Mouse (Mus musculus) lung, embryonic 16.5 days (tissue): ENCODE results near the gene Kcna10. TPM values are rescaled to one million over a fixed set of nuclear protein-coding genes. Genes with fewer than 3 reads are reported as not detected.
A peak's percentile ranks its signal among the peaks of the same experiment; 100 is the strongest.

Source experiments
- ATAC-seq: fragments of 200-750 bp; cut with Nextera tagmentation; 2 replicates; pipeline ENCODE4 v1.8.0; 2017; ENCODE audit warnings: low read depth, mild to moderate bottlenecking, moderate library complexity
- H3K27ac ChIP-seq: fragments of 300-500 bp; sonication (generic); 2 replicates; pipeline ENCODE4 v1.5.1; 2014; ENCODE audit warnings: mild to moderate bottlenecking, control low read depth, low read length
- H3K27me3 ChIP-seq: fragments of 300-500 bp; sonication (generic); 2 replicates; pipeline ENCODE4 v1.6.1; 2014; ENCODE audit warnings: low read depth, low read length, mixed read lengths; ENCODE audit not compliant: control insufficient read depth, insufficient read depth
- H3K36me3 ChIP-seq: fragments of 300-500 bp; sonication (generic); 2 replicates; pipeline ENCODE4 v1.6.1; 2014; ENCODE audit warnings: low read length; ENCODE audit not compliant: control insufficient read depth, insufficient read depth
- H3K4me1 ChIP-seq: fragments of 300-500 bp; sonication (generic); replicated peaks from 2 replicates; pipeline ENCODE4 v1.6.1; 2014; ENCODE audit warnings: low read length, mixed read lengths; ENCODE audit not compliant: control insufficient read depth, insufficient read depth
- H3K4me2 ChIP-seq: fragments of 300-500 bp; sonication (generic); 2 replicates; pipeline ENCODE4 v1.6.1; 2014; ENCODE audit warnings: low read depth, low read length, control low read depth
- H3K4me3 ChIP-seq: fragments of 300-500 bp; sonication (generic); 2 replicates; pipeline ENCODE4 v1.5.1; 2014; ENCODE audit warnings: mild to moderate bottlenecking, low read length, control low read depth
- H3K9ac ChIP-seq: fragments of 300-500 bp; sonication (generic); 2 replicates; pipeline ENCODE4 v1.6.1; 2014; ENCODE audit warnings: low read length, control low read depth
- H3K9me3 ChIP-seq: fragments of 300-500 bp; sonication (generic); 2 replicates; pipeline ENCODE4 v1.6.1; 2016; ENCODE audit warnings: low read length; ENCODE audit not compliant: control insufficient read depth
- WGBS: fragments of 180-500 bp; shearing (Covaris S2); extraction: QIAGEN DNeasy Blood & Tissue Kit; methylation state at CpG from one replicate; pipeline ENCODE4 v1.1.7; 2014; 5-methylcytosine and 5-hydroxymethylcytosine counted together
- polyA plus RNA-seq: library from polyadenylated mRNA; unstranded; fragments of >200 nt; fragmentation: Nextera tagmentation; extraction: Ambion mirVana; gene quantifications from 2 replicates; pipeline ENCODE4 v1.2.1, GENCODE M21; 2015

The Kcna10 gene
- polyA plus RNA-seq, 1 experiment from 2014 or later, result not detected

GRCm38 (mm10) chr3:107159859-107160324 lies 23.0 kb upstream of the Kcna10 start:
- ATAC-seq, result peak; percentile 60; the same call in 1 of the 2 replicates
- 1% methylated on average over 17 of the region's 17 CpGs for WGBS

GRCm38 (mm10) chr3:107162741-107163140 lies 20.1 kb upstream of the Kcna10 start:
- Histone ChIP-seq H3K4me3 (no peak overlapping the region), H3K4me1 (no peaks in the 10 kb centered on the region), H3K4me2 (no peak overlapping the region), H3K9ac (no peak overlapping the region), H3K36me3 (no peaks in the 10 kb centered on the region), H3K27ac (no peak overlapping the region), H3K27me3 (peaks cover 3% of the 10 kb centered on the region), H3K9me3 (no peaks in the 10 kb centered on the region)
- no peak for ATAC-seq
- WGBS, result 92% methylated on average over 2 of the region's 2 CpGs

More at GRCm38 (mm10) chr3:107159859-107160324, 23.0 kb upstream of the Kcna10 start:
- Histone ChIP-seq H3K4me1 (no peaks in the 10 kb centered on the region), H3K4me2 (peak overlapping the region; percentile 33), H3K9me3 (no peaks in the 10 kb centered on the region), H3K36me3 (no peaks in the 10 kb centered on the region), H3K27me3 (peaks cover 3% of the 10 kb centered on the region), H3K4me3 (peak overlapping the region; percentile 21), H3K9ac (no peak overlapping the region), H3K27ac (no peak overlapping the region)

GRCm38 (mm10) chr3:107169552-107169951 lies 13.3 kb upstream of the Kcna10 start:
- no peak overlapping the region for H3K9ac ChIP-seq
- WGBS, result 67% methylated on average over 2 of the region's 2 CpGs
- H3K36me3 ChIP-seq, result no peaks in the 10 kb centered on the region
- no peak overlapping the region for H3K27ac ChIP-seq
- H3K4me2 ChIP-seq, result no peak overlapping the region
- no peaks in the 10 kb centered on the region for H3K4me1 ChIP-seq
- H3K4me3 ChIP-seq, result no peak overlapping the region
- no peaks in the 10 kb centered on the region for H3K27me3 ChIP-seq
- H3K9me3 ChIP-seq, result no peaks in the 10 kb centered on the region
- no peak for ATAC-seq

GRCm38 (mm10) chr3:107171964-107172363 lies 10.9 kb upstream of the Kcna10 start:
- H3K4me1 ChIP-seq, result no peaks in the 10 kb centered on the region
- H3K27ac ChIP-seq, result no peak overlapping the region
- no peak overlapping the region for H3K4me3 ChIP-seq
- WGBS, result 67% methylated on average over 3 of the region's 3 CpGs
- H3K27me3 ChIP-seq, result no peaks in the 10 kb centered on the region
- H3K4me2 ChIP-seq, result no peak overlapping the region
- H3K36me3 ChIP-seq, result no peaks in the 10 kb centered on the region
- no peak overlapping the region for H3K9ac ChIP-seq
- H3K9me3 ChIP-seq, result no peaks in the 10 kb centered on the region
- no peak for ATAC-seq

- H3K4me3 ChIP-seq, result no peak overlapping the region
- no peak for ATAC-seq
- no peaks in the 10 kb centered on the region for H3K36me3 ChIP-seq
- H3K27me3 ChIP-seq, result no peaks in the 10 kb centered on the region
- WGBS, result 79% methylated on average over 1 of the region's 1 CpGs
- no peak overlapping the region for H3K9ac ChIP-seq
- H3K4me2 ChIP-seq, result no peak overlapping the region
- H3K27ac ChIP-seq, result no peak overlapping the region
- no peaks in the 10 kb centered on the region for H3K9me3 ChIP-seq
- no peaks in the 10 kb centered on the region for H3K4me1 ChIP-seq
Measured at GRCm38 (mm10) chr3:107172556-107172955, 10.3 kb upstream of the Kcna10 start.

GRCm38 (mm10) chr3:107175486-107175885 lies 7.4 kb upstream of the Kcna10 start:
- no peaks in the 10 kb centered on the region for H3K27me3 ChIP-seq
- no peaks in the 10 kb centered on the region for H3K36me3 ChIP-seq
- 64% methylated on average over 4 of the region's 4 CpGs for WGBS
- no peaks in the 10 kb centered on the region for H3K4me1 ChIP-seq
- H3K9ac ChIP-seq, result no peak overlapping the region
- H3K4me2 ChIP-seq, result no peak overlapping the region
- no peak for ATAC-seq
- no peak overlapping the region for H3K27ac ChIP-seq
- no peak overlapping the region for H3K4me3 ChIP-seq
- no peaks in the 10 kb centered on the region for H3K9me3 ChIP-seq

GRCm38 (mm10) chr3:107176501-107176900 lies 6.4 kb upstream of the Kcna10 start:
- no peak overlapping the region for H3K27ac ChIP-seq
- H3K9me3 ChIP-seq, result no peaks in the 10 kb centered on the region
- H3K27me3 ChIP-seq, result no peaks in the 10 kb centered on the region
- no peaks in the 10 kb centered on the region for H3K36me3 ChIP-seq
- H3K9ac ChIP-seq, result no peak overlapping the region
- ATAC-seq, result no peak
- WGBS, result 60% methylated on average over 9 of the region's 9 CpGs
- H3K4me3 ChIP-seq, result no peak overlapping the region
- H3K4me2 ChIP-seq, result no peak overlapping the region
- H3K4me1 ChIP-seq, result no peaks in the 10 kb centered on the region

GRCm38 (mm10) chr3:107180860-107181259 lies 2.0 kb upstream of the Kcna10 start:
- 66% methylated on average over 2 of the region's 2 CpGs for WGBS
- no peak overlapping the region for H3K4me2 ChIP-seq
- no peak overlapping the region for H3K9ac ChIP-seq
- no peak overlapping the region for H3K4me3 ChIP-seq
- H3K27ac ChIP-seq, result no peak overlapping the region
- no peak for ATAC-seq
- H3K9me3 ChIP-seq, result no peaks in the 10 kb centered on the region
- H3K4me1 ChIP-seq, result no peaks in the 10 kb centered on the region
- H3K27me3 ChIP-seq, result no peaks in the 10 kb centered on the region
- H3K36me3 ChIP-seq, result no peaks in the 10 kb centered on the region

- Histone ChIP-seq H3K27ac (no peak overlapping the region), H3K36me3 (no peaks in the 10 kb centered on the region), H3K27me3 (no peaks in the 10 kb centered on the region), H3K9me3 (no peaks in the 10 kb centered on the region), H3K9ac (no peak overlapping the region), H3K4me1 (no peaks in the 10 kb centered on the region), H3K4me2 (no peak overlapping the region), H3K4me3 (no peak overlapping the region)
- ATAC-seq, result no peak
- WGBS, result 74% methylated on average over 3 of the region's 3 CpGs
Measured at GRCm38 (mm10) chr3:107183178-107183577, 322 bp downstream of the Kcna10 start.

- no peaks in the 10 kb centered on the region for H3K9me3 ChIP-seq
- ATAC-seq, result no peak
- H3K4me1 ChIP-seq, result no peaks in the 10 kb centered on the region
- no peak overlapping the region for H3K9ac ChIP-seq
- no peak overlapping the region for H3K4me2 ChIP-seq
- H3K27ac ChIP-seq, result no peak overlapping the region
- no peaks in the 10 kb centered on the region for H3K36me3 ChIP-seq
- H3K4me3 ChIP-seq, result no peak overlapping the region
- no peaks in the 10 kb centered on the region for H3K27me3 ChIP-seq
- WGBS, result 49% methylated on average over 3 of the region's 3 CpGs
Measured at GRCm38 (mm10) chr3:107185597-107185996, 2.7 kb downstream of the Kcna10 start.
